Mouse (Mus musculus) neural tube, embryonic 14.5 days (tissue): ENCODE measurements around the gene Dact2. TPM values are rescaled to one million over a fixed set of nuclear protein-coding genes. Genes with fewer than 3 reads are reported as not detected.

Source experiments
- ATAC-seq: fragments of 200-750 bp; cut with Nextera tagmentation; 2 replicates; pipeline ENCODE4 v1.8.0; 2017; ENCODE audit warnings: low read depth, mild to moderate bottlenecking, moderate TSS enrichment, moderate library complexity
- H3K27ac ChIP-seq: fragments of 300-500 bp; sonication (generic); 2 replicates; pipeline ENCODE4 v1.5.1; 2014; ENCODE audit warnings: low read depth, mild to moderate bottlenecking, control low read depth, low read length, moderate library complexity, mixed read lengths
- H3K27me3 ChIP-seq: fragments of 300-500 bp; sonication (generic); 2 replicates; pipeline ENCODE4 v1.6.1; 2014; ENCODE audit warnings: low read length; ENCODE audit not compliant: control insufficient read depth, insufficient read depth
- H3K36me3 ChIP-seq: fragments of 300-500 bp; sonication (generic); 2 replicates; pipeline ENCODE4 v1.6.1; 2014; ENCODE audit warnings: low read length, mixed read lengths; ENCODE audit not compliant: control insufficient read depth, insufficient read depth
- H3K4me1 ChIP-seq: fragments of 300-500 bp; sonication (generic); 2 replicates; pipeline ENCODE4 v1.6.1; 2014; ENCODE audit warnings: low read length; ENCODE audit not compliant: control insufficient read depth, insufficient read depth
- H3K4me2 ChIP-seq: fragments of 300-500 bp; sonication (generic); 2 replicates; pipeline ENCODE4 v1.6.1; 2014; ENCODE audit warnings: mild to moderate bottlenecking, low read depth, low read length, control low read depth
- H3K4me3 ChIP-seq: fragments of 300-500 bp; sonication (generic); 2 replicates; pipeline ENCODE4 v1.5.1; 2014; ENCODE audit warnings: low read depth, low read length, control low read depth, mixed read lengths
- H3K9ac ChIP-seq: fragments of 300-500 bp; sonication (generic); replicated peaks from 2 replicates; pipeline ENCODE4 v1.6.1; 2014; ENCODE audit warnings: low read depth, mild to moderate bottlenecking, control low read depth, low read length, mixed read lengths
- H3K9me3 ChIP-seq: fragments of 300-500 bp; sonication (generic); 2 replicates; pipeline ENCODE4 v1.6.1; 2016; ENCODE audit warnings: low read length; ENCODE audit not compliant: control insufficient read depth
- WGBS: fragments of 180-500 bp; shearing (Covaris S2); extraction: QIAGEN DNeasy Blood & Tissue Kit; methylation state at CpG from one replicate; pipeline ENCODE4 v1.1.7; 2014; 5-methylcytosine and 5-hydroxymethylcytosine counted together
- polyA plus RNA-seq: library from polyadenylated mRNA; unstranded; fragments of >200 nt; fragmentation: Nextera tagmentation; extraction: Ambion mirVana; gene quantifications from 2 replicates; pipeline ENCODE4 v1.2.1, GENCODE M21; 2014

The Dact2 gene
- polyA plus RNA-seq, 1 experiment from 2014 or later, result 3.2 TPM

DNA sequence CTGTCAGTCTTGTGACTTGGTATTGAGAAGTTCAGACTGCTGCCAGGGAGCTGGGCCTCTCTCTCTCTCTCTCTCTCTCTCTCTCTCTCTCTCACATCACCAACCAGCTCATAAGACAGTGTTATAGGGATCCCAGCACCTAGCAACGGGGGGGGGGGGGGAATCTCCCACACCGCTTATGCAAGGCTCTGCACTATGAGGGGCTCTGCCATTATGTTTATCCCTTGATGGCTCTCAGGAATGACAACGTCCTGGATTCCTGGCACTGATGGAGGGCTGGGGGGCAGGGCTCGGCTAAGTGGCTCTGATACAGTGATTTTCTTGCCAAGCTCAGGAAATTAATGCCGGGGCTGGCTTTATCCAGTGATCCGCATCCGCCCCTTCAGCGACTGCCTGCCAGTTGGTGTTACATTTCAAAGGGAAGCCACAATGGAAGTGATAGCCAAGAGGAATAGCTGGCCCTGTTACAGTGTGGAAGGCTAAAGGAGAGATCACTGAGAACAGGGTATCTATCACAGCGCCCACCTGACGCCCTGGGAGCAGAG lies 38.7 kb downstream of the Dact2 start:
- WGBS, result 1% methylated on average over 10 of the region's 10 CpGs
- ATAC-seq, result peak; percentile 83
- H3K9ac ChIP-seq, result peak overlapping the region; percentile 16; the same call in 1 of the 2 replicates

GRCm38 (mm10) chr17:14160846-14161245 lies 43.3 kb downstream of the Dact2 start:
- H3K27ac ChIP-seq, result no peak overlapping the region
- no peak overlapping the region for H3K4me3 ChIP-seq
- H3K4me2 ChIP-seq, result no peak overlapping the region
- WGBS, result 90% methylated on average over 3 of the region's 3 CpGs
- no peaks in the 10 kb centered on the region for H3K36me3 ChIP-seq
- peaks cover 9% of the 10 kb centered on the region; the same call in 1 of the 2 replicates for H3K4me1 ChIP-seq
- no peak for ATAC-seq
- no peaks in the 10 kb centered on the region for H3K27me3 ChIP-seq
- H3K9ac ChIP-seq, result no peak overlapping the region
- H3K9me3 ChIP-seq, result no peaks in the 10 kb centered on the region

More for the DNA sequence above, 38.7 kb downstream of the Dact2 start:
- Histone ChIP-seq H3K27ac (peak overlapping the region; percentile 69), H3K27me3 (no peaks in the 10 kb centered on the region), H3K4me2 (peak overlapping the region; percentile 32; the same call in 1 of the 2 replicates), H3K4me3 (no peak overlapping the region), H3K9me3 (no peaks in the 10 kb centered on the region), H3K36me3 (no peaks in the 10 kb centered on the region), H3K4me1 (peaks cover 10% of the 10 kb centered on the region; the same call in 1 of the 2 replicates)

DNA sequence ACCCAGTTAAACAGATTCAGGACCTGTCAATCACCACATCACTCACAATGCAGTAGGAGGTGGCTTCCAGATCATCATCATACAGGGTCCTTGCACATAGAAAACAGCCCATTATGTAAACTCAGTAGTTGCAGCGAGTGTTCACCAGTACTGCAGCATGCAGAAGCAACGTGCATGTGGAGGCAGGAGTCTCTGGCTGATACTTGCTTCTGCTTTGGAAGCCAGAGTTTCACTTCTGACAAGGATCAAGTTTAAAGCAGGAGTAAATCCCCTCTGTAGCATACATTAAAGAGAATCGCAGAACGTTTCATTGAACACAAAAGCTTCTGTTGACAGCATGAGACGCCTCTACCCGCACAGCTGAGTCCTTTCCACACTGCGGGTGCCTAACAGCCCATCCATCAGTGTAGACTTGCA lies 46.3 kb downstream of the Dact2 start:
- Histone ChIP-seq H3K27ac (no peak overlapping the region), H3K4me2 (no peak overlapping the region), H3K27me3 (no peaks in the 10 kb centered on the region), H3K9me3 (no peaks in the 10 kb centered on the region), H3K4me3 (no peak overlapping the region), H3K36me3 (no peaks in the 10 kb centered on the region), H3K4me1 (no peaks in the 10 kb centered on the region), H3K9ac (no peak overlapping the region)
- WGBS, result 32% methylated on average over 7 of the region's 7 CpGs
- no peak for ATAC-seq

Other genes starting within 250 kb of the Dact2 start
- gene Gm7356, start 200.6 kb downstream of the Dact2 start, polyA plus RNA-seq, result not detected in 2 replicates
- not detected in 2 replicates for gene Gm7358, start 144.8 kb downstream of the Dact2 start, polyA plus RNA-seq
- gene Smoc2, start 75.2 kb upstream of the Dact2 start, polyA plus RNA-seq, result 6.0 and 6.3 TPM in 2 replicates